Mouse (Mus musculus): ENCODE measurements around the gene Ppid.
A peak's percentile ranks its signal among the peaks of the same experiment; 100 is the strongest.

The Ppid gene

DNA sequence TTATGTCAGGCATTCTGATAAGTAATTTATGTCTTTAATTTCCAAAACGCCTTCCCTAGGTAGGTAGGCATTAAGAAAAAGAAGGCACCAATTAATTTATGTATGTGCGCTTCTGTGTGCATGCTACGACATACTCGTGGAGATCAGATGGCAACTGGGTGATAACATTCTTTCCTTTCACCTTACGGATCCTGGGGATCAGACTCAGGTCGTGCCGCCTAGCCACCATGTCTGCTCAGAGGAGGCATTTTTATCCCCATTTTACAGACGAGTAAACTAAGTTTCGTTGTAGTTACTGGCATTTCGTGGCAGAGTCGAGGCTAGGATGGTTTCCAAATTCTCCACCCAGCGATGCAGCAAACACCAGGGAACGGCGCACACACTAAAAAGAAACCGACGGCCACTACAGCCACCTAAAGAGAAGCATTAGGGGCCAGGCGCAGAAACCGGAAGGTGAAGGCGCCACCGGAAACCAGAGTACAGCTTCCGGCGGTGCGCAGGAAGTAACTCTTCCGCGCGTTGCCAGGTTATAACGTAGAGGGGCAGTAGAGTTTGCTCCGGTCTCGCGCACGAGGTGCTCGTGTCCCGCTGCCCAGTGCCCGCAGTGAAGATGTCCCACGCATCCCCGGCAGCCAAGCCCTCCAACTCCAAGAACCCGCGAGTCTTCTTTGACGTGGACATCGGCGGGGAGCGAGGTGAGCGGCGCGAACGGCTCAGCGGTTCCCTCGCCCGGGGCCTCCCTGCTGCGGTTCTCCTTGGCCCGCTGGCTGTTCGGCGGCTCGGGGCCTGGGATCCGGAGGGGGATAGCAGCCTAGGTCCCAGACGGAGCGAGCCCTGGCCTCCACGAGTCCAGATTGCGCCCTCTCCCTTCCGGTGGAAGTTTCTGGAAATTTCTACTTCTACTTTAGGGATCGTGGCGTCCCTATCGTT is at the start of gene Ppid:
Gene Ppid, plus strand, starts transcription at position 480 of the 930 bp plus-strand sequence.
- peak; percentile 60 to 66 for DNase-seq (ENCODE audit: low read depth in 2 of 2, low spot score in 2 of 2)

DNA sequence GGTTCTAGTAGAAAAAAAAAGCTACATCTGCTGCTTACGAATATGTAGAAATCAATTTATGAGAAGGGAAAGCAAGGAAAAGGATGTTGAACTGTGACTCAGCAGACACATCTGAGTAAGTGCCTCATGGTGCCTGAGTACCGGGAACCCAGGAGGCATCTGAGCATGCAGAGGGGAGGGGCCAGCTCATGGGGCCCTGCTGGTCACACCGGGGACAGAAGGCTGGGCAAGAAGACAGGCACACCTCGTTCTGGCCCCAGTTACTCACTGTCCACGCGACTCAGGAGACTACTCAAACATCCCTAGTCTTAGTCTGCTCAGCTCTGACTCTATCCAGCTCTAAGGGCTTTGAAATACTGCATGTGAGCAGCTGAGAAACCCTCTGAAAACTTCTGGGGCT is 48.6 kb upstream of the Ppid start:
- DNase-seq (ENCODE audit: low read depth in 2 of 2, low spot score in 2 of 2) = no peak

DNA sequence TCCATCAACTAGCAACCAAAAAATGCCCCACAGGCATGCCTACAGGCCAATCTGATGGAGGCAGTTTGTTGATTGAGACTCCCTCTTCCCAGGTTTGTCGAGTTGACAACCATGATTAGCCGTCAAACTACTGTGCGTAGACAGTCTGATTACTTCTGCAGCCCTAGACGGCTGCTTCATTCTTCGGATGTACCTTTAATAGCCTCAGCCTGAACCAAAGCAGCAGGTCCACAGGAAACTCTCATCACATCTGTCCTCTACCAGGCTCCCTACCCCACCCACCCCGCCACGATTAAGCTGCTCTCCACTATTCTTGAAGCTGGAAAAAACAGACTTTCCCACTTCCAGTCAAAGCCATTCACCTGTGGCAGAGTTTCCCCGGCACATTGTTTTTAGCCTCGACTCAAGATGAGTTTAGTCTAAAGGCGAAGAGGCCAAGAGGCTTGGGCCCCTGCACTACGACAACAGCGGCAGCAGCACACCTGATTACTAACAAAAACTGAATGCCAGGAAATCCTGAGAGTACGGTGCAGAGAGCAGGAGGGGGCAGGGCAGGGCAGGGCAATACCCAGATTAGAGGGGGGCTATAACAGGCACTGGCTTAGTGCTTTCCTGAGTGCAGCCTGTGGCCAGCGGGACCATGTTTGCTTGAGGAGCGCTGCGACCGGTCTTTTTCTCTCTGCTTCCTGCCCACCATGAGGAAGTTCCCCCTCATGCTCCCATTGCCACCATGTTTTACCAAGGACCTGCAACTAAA is 42.3 kb upstream of the Ppid start:
- DNase-seq (ENCODE audit: low read depth in 2 of 2, low spot score in 2 of 2) = no peak

DNA sequence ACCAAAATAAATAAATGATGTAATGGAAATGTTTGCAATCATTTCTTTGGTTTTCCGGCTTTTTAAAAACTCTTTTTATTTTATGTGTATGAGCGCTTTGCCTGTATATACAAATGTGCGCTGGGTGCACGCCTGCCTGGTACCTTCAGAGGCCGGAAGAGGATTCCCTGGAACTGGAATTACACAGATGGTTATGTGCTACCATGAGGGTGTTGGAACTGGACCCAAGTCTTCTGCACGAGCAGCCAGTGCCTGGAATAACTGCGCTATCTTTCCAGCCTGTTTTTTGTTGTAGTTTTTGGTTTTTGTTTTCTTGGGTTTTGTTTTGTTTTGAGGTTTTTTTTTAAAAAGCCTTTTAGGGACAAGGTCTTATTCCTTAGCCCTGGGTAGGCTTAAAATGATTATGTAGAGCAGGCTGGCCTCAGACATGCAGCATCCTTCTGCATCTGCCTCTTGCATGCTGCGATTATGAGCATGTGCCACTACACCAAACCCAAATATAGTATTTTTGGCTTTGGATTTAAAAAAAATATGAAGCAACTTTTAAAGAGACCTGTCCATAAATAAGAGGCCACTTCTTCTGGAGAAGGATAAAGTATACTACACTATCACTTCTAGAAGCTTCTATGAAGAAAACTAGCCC is 41.3 kb upstream of the Ppid start:
- DNase-seq (ENCODE audit: low read depth in 2 of 2, low spot score in 2 of 2) = no peak

DNA sequence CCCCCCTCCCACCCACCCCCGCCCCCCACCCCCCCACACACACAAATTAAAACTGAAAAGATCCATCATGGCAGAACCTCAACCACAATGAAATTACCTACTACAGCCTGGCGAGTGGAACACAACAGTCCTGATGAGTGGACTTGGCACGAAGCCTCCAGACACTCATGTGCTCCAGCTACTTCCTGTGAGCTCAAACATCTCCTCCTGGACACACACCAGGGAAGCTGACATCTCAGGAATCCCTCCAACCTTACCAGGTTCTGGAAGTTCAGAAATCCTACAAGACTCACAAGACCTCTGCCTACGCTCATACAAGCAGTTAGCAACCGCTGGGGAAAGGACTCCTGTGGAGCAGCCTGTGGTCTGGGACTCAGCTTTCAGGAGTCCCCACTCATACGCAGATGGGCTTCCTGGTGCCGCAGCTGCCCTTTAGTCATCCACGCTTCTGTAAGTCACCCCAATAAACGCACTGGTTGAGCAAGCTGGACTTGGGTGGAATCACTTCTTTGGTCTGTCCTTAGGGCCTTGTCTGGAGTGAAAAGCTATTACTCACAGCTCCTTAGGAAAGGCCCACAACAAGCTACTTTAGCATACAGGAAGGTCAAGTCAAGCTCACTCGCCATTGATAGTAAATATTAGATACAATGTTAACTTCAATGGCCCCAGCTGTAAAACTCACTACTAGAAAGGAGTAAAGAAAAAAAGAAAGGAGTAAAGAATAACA is 39.2 kb upstream of the Ppid start:
- DNase-seq (ENCODE audit: low read depth in 2 of 2, low spot score in 2 of 2) = no peak

DNA sequence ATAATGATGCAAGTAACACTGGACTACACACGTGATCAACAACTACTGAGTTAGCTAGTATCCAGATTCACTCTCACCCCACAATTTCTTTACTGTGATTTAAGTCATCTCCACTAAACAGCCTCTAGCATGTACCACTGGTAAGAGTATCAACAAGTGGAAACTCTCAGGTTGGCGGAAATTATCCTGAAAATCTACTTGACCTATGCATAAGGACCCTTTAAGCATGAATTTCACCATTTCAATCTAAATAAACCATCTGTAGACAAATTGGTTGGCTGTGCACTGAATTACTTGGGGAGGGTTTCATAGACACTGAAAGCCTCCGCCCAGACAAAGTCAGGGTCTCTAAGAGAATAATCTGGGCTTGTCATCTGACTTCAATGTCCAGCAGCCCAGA is 37.4 kb upstream of the Ppid start:
- DNase-seq (ENCODE audit: low read depth in 2 of 2, low spot score in 2 of 2) = no peak

DNA sequence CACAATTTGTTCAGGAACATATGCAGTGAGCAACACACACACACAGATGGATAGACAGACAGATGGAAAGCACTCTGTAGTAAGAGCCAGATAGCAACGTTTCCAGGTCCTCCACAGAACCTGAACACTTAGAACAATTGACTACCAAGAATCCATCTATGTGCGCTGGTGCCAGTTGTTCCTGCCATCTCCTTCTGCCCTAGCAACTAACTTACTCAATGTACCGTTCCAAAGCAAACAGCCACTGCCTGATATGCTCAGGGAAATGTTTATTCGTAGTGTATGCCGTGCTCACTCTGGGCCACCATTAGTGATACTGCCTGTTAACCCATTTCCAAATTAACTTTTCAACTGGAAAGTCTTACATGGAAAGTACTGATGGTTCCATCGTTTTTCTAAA is 36.1 kb upstream of the Ppid start:
- DNase-seq (ENCODE audit: low read depth in 2 of 2, low spot score in 2 of 2) = no peak

DNA sequence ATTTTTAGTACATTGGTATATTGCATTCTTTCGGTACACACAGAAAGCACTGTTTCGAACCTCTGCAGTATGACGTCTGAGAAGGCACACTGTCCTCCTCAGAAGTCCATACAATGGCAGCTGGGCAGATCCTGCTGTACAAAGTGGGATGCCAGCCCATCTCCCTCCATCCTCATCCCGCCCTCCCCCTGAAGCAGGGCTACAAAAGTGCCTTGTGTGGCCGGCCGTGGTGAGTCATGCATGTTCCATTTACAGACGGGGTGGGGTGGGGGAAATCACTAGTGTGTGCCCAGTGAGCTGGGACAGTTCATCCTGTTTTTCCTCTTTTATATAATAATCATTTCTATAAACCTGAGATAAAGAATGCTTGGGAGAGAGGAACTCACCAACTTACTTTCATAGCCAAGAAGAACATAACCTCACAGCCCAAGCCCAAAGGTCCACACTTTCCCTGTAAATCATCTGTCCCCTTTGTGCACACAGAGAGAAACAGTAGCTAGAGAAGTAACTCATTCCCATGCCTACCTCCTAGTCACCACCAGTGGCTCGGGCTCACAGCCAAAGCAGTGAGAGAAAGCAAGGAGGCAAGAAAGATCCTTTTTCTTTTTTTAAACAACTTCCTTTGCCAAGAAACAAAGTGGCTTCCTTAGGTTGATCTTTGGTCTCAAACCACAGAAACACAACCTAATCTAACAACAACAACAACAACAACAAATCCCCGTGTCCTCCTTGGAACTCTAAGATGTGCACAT is 31.9 kb upstream of the Ppid start:
- no peak for DNase-seq (ENCODE audit: low read depth in 2 of 2, low spot score in 2 of 2)

DNA sequence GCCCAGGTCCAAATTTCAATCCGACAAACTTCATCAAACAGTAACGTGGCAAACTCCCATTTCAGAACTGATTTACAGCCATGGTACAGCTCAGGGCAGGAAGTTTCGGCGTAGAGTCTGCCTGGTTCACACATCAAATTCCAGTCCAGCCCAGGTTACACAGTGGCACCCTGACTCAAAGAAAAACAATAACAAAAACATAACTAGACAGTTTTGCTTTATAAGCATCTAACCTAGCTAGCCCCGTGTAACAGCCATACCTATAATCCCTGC is 31.4 kb upstream of the Ppid start:
- DNase-seq (ENCODE audit: low read depth in 2 of 2, low spot score in 2 of 2) = no peak

DNA sequence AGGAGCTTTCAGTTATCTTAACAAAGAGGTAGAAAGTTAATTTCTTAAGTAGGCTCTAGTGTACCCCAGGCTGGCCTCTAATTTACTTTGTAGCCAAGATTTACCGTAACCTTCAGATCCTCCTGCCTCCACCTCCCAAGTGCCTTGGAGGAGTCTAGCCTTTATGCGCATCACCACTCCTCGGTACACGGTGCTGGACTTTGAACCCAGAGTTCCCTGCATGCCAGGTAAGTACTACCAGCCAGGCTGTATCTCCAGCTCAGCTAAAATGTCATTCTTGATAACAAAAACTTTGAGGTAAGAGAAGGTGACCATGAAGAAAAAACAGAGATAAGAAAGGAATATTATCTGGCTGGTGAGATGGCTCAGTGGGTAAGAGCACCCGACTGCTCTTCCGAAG is 30.6 kb upstream of the Ppid start:
- DNase-seq (ENCODE audit: low read depth in 2 of 2, low spot score in 2 of 2) = no peak

DNA sequence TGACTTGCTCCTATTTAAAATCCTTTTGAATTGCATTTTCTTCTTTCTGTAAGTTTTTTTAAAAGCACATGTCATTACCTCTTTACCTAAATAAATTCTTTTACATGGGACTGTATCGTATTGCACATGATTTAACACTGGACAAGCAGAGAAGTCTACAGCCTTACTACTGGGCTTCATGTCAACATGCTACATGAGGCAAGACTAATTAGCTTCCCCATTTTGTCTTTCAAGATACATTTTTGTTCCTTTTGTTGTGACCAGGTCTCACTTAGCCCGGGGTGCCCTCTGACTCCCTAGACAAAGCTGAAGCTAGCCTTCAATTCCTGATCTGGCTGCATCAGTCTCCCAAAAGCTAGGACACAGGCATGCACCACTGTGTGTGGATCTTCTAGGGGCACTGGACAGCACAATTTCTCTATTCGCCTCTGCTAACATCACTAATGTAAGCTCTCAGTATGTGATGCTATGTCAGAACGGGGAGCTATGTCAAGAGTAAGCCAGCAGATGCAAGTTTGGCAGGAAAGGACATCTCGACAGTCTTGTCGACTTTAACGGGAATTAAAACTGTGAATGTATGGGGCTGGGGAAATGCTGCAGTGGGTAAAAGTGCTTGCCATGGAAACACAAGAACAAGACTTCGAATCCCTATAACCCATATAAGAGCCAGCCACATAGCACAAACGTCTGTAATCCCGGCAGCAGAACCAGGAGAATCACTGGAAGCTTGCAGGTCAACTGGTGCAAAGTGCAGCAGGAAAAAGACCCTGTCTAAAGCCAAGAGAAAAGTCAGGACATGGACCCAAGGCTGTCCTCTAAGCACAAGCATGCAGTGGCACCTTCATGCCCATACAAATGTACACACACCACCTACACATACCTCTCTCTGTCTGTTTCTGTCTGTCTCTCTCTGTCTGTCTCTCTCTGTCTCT is 29.1 kb upstream of the Ppid start:
- DNase-seq (ENCODE audit: low read depth in 2 of 2, low spot score in 2 of 2) = no peak

DNA sequence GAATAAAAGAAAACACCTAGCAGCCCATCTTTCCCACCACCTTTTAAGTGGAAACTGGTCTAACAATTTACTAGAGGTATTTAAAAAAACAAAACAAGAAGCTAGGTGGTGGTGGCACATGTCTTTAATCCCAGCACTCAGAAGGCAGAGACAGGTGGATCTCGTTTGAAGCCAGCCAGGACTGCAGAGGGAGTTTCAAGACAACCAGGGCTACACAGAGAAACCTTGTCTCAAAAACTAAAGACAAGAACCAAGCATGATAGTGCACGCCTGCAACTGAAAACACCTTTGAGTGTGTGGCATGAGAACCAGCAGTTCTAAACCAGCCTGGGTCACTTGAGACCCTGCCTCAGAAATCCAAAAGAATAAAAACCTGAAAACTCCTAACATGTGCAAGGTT is 27.6 kb upstream of the Ppid start:
- no peak for DNase-seq (ENCODE audit: low read depth in 2 of 2, low spot score in 2 of 2)

DNA sequence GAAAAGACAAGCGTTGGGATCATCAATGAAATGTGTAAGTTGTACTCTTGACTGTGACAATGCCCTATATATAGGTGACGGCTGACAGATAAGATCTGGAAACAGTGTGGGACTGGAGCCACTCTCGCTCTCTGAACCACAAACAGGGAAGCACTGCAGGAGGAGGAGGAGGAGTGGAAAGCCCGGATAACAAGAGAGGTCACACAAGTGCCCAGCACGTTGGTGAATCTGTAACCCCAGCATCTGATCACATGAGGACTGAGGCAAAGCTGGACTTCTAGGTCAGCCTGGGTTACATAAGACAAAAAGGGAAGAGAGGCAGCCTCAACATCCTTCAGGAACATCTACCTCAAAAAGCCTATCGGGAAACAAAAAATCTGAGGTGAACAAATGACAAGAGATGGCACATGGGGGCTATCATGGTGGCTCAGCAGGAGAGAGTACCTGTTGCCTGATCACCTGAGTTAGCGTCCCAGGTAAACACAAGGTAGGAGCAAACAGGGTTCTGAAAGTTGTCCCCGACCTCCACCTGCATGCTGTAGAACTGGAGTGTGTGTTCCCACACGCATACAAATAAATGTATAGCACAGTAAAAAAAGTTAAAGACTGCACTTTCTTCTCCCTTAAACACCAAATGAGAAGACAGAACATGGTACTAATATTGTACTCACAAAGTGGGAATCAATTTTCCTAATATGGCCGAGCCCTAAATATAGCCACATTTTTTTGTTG is 26.1 kb upstream of the Ppid start:
- DNase-seq (ENCODE audit: low read depth in 2 of 2, low spot score in 2 of 2) = no peak

DNA sequence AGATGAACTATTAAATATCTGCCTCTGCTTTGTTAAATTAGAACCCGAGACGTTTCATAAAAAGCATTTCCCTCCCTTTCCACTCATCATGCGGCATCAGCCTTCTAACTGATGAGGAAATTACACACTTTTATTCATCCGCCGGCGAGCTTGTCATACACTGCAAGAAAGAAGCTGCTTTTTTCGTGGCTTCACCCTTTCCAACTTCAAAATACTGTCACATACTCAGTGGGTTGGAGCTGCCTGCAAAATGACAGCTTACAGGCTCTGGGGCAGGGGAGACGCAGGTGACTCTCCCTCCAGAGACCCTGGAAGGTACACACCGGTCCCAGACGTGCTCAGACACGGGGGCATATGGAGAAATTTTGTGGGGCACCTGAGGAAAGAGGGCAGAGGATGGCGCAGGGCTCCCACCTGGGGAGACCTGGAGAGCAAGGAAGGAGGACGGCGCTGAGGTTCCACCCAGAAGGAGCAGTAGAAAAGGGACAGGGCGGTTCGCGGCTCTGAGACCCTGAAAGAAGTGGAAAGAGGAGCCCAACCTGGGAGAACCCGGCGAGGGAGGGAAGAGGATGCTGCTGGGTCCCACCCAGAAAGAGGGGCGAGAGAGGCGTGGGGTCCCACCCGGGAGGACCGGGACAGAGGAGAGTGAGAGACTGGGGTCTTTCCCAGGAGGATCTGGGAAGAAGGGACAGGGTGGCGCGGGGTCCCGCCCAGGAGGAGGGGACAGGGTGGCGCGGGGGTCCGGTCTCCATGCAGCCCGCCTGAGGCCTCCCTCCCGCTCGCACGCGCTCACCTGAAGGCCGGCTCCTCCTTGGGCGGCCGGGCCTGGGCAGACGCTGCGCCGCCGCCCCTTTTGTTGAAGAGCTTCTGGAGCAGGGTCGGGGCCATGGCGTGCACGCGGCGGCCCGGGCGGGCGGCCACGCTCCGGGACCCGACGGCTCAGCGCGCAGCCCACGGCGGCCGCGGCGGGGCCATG is 24.1 kb upstream of the Ppid start:
- peak in 1 of 2 experiments; percentile 10 for DNase-seq (ENCODE audit: low read depth in 2 of 2, low spot score in 2 of 2)

DNA sequence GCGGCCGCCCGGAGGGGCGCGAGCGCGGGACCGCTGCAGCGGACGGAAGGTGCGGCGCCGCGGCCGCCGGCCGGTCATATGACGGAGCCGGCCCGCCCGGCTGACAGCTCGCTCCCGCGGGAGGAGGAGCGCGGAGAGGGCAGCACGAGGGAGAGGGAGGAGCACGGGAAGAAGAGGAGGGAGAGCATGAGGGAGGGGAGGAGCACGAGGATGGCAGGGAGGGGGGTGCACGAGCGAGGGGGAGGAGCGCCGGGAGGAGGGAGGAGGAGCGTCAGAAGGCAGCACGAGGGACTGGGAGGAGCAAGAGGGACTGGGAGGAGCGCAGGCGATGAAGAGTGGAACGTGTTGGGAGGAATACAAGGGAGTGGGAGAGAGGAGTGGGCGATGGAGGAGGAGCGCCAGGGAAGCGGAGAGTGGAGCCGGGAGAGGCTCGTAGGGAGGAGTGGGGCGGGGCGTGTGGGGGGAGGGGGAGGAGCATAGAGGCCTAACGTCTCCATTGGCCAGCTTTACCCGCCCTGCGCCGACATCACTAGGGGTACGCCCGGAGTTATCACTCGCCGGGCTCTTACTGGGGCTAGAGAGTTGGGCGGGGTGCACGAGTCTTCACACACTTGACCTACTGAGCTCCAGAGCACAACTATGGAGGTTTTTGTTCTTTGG is 23.3 kb upstream of the Ppid start, which contains the start of gene Fnip2:
Gene Fnip2, minus strand, starts transcription at position 94 of the 660 bp plus-strand sequence.
- peak; percentile 40 to 49 for DNase-seq (ENCODE audit: low read depth in 2 of 2, low spot score in 2 of 2)

DNA sequence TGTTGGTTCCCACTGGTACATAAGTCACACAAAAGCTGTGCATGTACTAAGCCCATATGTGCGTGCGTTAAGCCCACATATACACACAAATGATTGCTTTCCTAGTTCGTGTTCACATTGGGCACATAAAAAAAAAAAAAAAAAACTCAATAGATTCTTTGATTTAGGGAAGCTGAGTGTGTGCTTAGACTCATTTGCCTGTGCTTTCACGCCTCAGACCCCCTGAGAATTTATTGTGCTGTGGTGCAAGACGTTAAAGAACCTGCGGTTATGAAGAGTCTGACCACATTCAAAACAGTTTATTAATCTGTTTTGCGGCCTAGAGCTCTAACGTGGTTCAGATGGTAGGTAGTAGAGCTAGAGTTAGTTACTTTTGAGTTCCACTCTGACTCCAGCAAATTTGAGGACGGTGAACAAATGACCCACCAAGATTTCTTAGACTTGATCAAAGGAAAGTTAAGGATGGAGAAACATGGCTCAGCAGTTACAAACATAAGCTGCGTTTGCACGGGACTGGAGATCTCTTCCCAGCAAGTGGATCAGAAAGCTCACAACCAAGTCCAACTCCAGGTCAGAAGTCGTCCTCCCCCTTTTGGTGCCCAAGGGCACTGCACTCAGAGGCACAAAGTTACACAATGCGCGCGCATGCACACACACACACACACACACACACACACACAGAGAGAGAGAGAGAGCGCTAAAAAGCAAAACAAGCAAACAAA is 22.4 kb upstream of the Ppid start:
- no peak for DNase-seq (ENCODE audit: low read depth in 2 of 2, low spot score in 2 of 2)

DNA sequence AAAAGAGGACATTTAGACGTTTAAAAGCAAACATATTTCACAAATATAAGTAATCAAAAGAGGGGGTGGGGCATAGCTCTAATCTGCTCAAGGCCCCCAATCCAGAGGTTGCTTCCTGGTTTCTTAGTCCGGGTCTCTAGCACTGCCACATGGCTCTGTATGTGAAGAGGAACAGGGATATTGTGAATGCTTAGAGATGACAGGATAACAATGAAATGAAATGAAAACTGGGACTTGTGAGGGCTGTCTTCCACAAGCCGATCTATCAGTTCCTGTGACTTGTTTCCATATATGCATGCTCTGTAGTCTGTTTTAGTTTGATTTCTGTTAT is 21.8 kb upstream of the Ppid start:
- DNase-seq (ENCODE audit: low read depth in 2 of 2, low spot score in 2 of 2) = no peak

Data from CD8-positive naive resting alpha-beta T cell, adult 2 months (primary cell).